Mouse (Mus musculus) heart, postnatal 0 days (tissue): Measurements from ENCODE around the gene Tet3. TPM values are rescaled to one million over a fixed set of nuclear protein-coding genes. Genes with fewer than 3 reads are reported as not detected.

Experiments
- ATAC-seq: fragments of 200-750 bp; cut with Nextera tagmentation; 2 replicates; pipeline ENCODE4 v1.8.0; 2017; ENCODE audit warnings: low read depth, moderate number of reproducible peaks, moderate library complexity; ENCODE audit not compliant: insufficient read depth
- DNase-seq: peaks from one replicate; pipeline ENCODE4 v3.0.0-alpha.2; 2016; ENCODE audit warnings: low spot score
- H3K27ac ChIP-seq: fragments of 300-500 bp; sonication (generic); 2 replicates; pipeline ENCODE4 v1.5.1; 2014; ENCODE audit warnings: low read depth, mild to moderate bottlenecking
- H3K27me3 ChIP-seq: fragments of 300-500 bp; sonication (generic); 2 replicates; pipeline ENCODE4 v1.6.1; 2014; ENCODE audit warnings: low read length, mixed read lengths; ENCODE audit not compliant: control insufficient read depth, insufficient read depth
- H3K36me3 ChIP-seq: fragments of 300-500 bp; sonication (generic); replicated peaks from 2 replicates; pipeline ENCODE4 v1.6.1; 2014; ENCODE audit warnings: low read length, mixed read lengths; ENCODE audit not compliant: control insufficient read depth, insufficient read depth
- H3K4me1 ChIP-seq: fragments of 300-500 bp; sonication (generic); 2 replicates; pipeline ENCODE4 v1.6.1; 2014; ENCODE audit warnings: antibody characterized with exemption; ENCODE audit not compliant: control insufficient read depth, insufficient read depth
- H3K4me2 ChIP-seq: fragments of 300-500 bp; sonication (generic); 2 replicates; pipeline ENCODE4 v1.6.1; 2014; ENCODE audit warnings: low read depth, mild to moderate bottlenecking, low read length, moderate library complexity
- H3K4me3 ChIP-seq: fragments of 300-500 bp; sonication (generic); 2 replicates; pipeline ENCODE4 v1.5.1; 2014; ENCODE audit warnings: low read depth, low read length
- H3K9ac ChIP-seq: fragments of 300-500 bp; sonication (generic); replicated peaks from 2 replicates; pipeline ENCODE4 v1.6.1; 2014; ENCODE audit warnings: low read depth, low read length, mixed read lengths
- H3K9me3 ChIP-seq: fragments of 300-500 bp; sonication (generic); replicated peaks from 2 replicates; pipeline ENCODE4 v1.6.1; 2016; ENCODE audit warnings: low read length; ENCODE audit not compliant: control insufficient read depth
- CTCF ChIP-seq: IDR thresholded peaks from 2 replicates; pipeline ENCODE4 v1.5.1; 2016; ENCODE audit warnings: antibody characterized with exemption, control low read depth, low read depth
- EP300 ChIP-seq: IDR thresholded peaks from 2 replicates; pipeline ENCODE4 v1.6.1; 2016; ENCODE audit warnings: antibody characterized with exemption, low read depth
- WGBS: fragments of 180-500 bp; shearing (Covaris S2); extraction: QIAGEN DNeasy Blood & Tissue Kit; methylation state at CpG from one replicate; pipeline ENCODE4 v1.1.7; 2014; 5-methylcytosine and 5-hydroxymethylcytosine counted together
- polyA plus RNA-seq: library from polyadenylated mRNA; unstranded; fragments of >200 nt; fragmentation: Nextera tagmentation; extraction: Ambion mirVana; gene quantifications from 2 replicates; pipeline ENCODE4 v1.2.1, GENCODE M21; 2015
- total RNA-seq: library from RNA; depleted of rRNA; stranded (reverse); fragments of >200 nt; gene quantifications from 2 replicates; pipeline ENCODE4 v1.2.3, GENCODE M21; 2014; ENCODE audit warnings: low replicate concordance

Gene Tet3
- total and polyA plus RNA-seq, 2 experiments from 2014 or later, result 14.1 to 17.2 TPM

GRCm38 (mm10) chr6:83395544-83396229 lies 63.2 kb downstream of the Tet3 start:
- Histone ChIP-seq H3K9ac (no peak overlapping the region), H3K36me3 (peaks cover 78% of the 10 kb centered on the region), H3K27ac (no peak overlapping the region), H3K4me1 (peaks cover 4% of the 10 kb centered on the region; the same call in 1 of the 2 replicates), H3K27me3 (no peaks in the 10 kb centered on the region), H3K4me3 (no peak overlapping the region), H3K9me3 (no peaks in the 10 kb centered on the region), H3K4me2 (no peak overlapping the region)
- ATAC-seq (no peak), DNase-seq (no peak)
- TF ChIP-seq EP300 (no peak), CTCF (no peak)
- WGBS, result 88% methylated on average over 15 of the region's 15 CpGs

- WGBS, result 93% methylated on average over 4 of the region's 4 CpGs
- DNase-seq (no peak), ATAC-seq (no peak)
- H3K9me3 ChIP-seq, result no peaks in the 10 kb centered on the region
- H3K36me3 ChIP-seq, result peaks cover 66% of the 10 kb centered on the region
- H3K9ac ChIP-seq, result no peak overlapping the region
- H3K27me3 ChIP-seq, result no peaks in the 10 kb centered on the region
- no peak overlapping the region for H3K27ac ChIP-seq
- no peak overlapping the region for H3K4me2 ChIP-seq
- no peak overlapping the region for H3K4me3 ChIP-seq
- H3K4me1 ChIP-seq, result peaks cover 4% of the 10 kb centered on the region; the same call in 1 of the 2 replicates
- no peak for TF ChIP-seq EP300
- no peak for TF ChIP-seq CTCF
Observed at GRCm38 (mm10) chr6:83394122-83394521, 64.8 kb downstream of the Tet3 start.

GRCm38 (mm10) chr6:83392166-83392780 lies 66.6 kb downstream of the Tet3 start:
- Histone ChIP-seq H3K4me3 (no peak overlapping the region), H3K4me1 (peaks cover 4% of the 10 kb centered on the region; the same call in 1 of the 2 replicates), H3K27ac (no peak overlapping the region), H3K4me2 (no peak overlapping the region), H3K9ac (no peak overlapping the region), H3K27me3 (no peaks in the 10 kb centered on the region), H3K9me3 (no peaks in the 10 kb centered on the region), H3K36me3 (peaks cover 48% of the 10 kb centered on the region)
- 70% methylated on average over 8 of the region's 8 CpGs for WGBS
- DNase-seq (no peak), ATAC-seq (no peak)
- TF ChIP-seq CTCF (no peak), EP300 (no peak)

- Histone ChIP-seq H3K4me3 (no peak overlapping the region), H3K27ac (no peak overlapping the region), H3K9ac (no peak overlapping the region), H3K4me1 (peaks cover 15% of the 10 kb centered on the region; the same call in 1 of the 2 replicates), H3K4me2 (no peak overlapping the region), H3K9me3 (no peaks in the 10 kb centered on the region), H3K27me3 (no peaks in the 10 kb centered on the region), H3K36me3 (peaks cover 33% of the 10 kb centered on the region)
- no peak for DNase-seq
- no peak for TF ChIP-seq EP300
- no peak for TF ChIP-seq CTCF
- 90% methylated on average over 9 of the region's 9 CpGs for WGBS
- no peak for ATAC-seq
Observed at GRCm38 (mm10) chr6:83385569-83386090, 73.3 kb downstream of the Tet3 start.

- Histone ChIP-seq H3K27me3 (no peaks in the 10 kb centered on the region), H3K4me1 (peaks cover 15% of the 10 kb centered on the region; the same call in 1 of the 2 replicates), H3K4me2 (no peak overlapping the region), H3K9me3 (no peaks in the 10 kb centered on the region), H3K36me3 (peaks cover 67% of the 10 kb centered on the region), H3K27ac (peak overlapping the region; percentile 71), H3K9ac (no peak overlapping the region; the same call in 1 of the 2 replicates), H3K4me3 (no peak overlapping the region)
- TF ChIP-seq CTCF (no peak), EP300 (no peak)
- WGBS, result 49% methylated on average over 10 of the region's 10 CpGs
- ATAC-seq (peak; percentile 98), DNase-seq (peak; percentile 81)
Observed at GRCm38 (mm10) chr6:83381510-83382491, 77.1 kb downstream of the Tet3 start.
